Mouse (Mus musculus) monocyte, adult 5-6 weeks (primary cell): ENCODE measurements around the gene Mid1. TPM values are rescaled to one million over a fixed set of nuclear protein-coding genes. Genes with fewer than 3 reads are reported as not detected.

ENCODE experiments used
- ATAC-seq: fragments of 153-309, 156-312 bp; replicated peaks from 2 replicates; pipeline ENCODE4 v1.8.0; 2017; ENCODE audit warnings: mild to moderate bottlenecking; ENCODE audit not compliant: low TSS enrichment, insufficient number of reproducible peaks, severe bottlenecking, poor library complexity, low FRiP score
- total RNA-seq: library from RNA; stranded (forward); fragments of 200-1000, 200-491, 200-594 nt; gene quantifications from 3 replicates; pipeline ENCODE4 v1.2.3, GENCODE M21; 2017

Mid1 gene
- total RNA-seq, 1 experiment from 2014 or later: 1.7 TPM

DNA sequence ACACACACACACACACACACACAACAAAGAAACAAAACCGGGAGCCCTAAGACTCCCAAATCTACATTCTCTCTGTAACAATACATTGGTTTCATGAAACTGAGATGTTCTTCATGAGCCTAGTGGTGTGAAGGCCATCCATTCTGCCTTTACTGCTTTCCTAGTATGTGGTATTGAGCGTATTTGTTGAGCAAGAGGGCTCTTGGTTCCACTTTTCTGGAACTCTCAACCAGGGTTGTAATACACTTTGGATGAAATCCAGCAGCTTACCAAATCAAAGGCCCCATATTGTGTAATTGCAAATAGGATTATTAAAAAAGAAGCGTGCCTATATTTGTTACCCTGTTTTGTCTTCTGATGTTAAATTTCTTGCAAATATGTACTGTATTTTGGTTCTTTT is 122.7 kb downstream of the Mid1 start:
- no peak for ATAC-seq

DNA sequence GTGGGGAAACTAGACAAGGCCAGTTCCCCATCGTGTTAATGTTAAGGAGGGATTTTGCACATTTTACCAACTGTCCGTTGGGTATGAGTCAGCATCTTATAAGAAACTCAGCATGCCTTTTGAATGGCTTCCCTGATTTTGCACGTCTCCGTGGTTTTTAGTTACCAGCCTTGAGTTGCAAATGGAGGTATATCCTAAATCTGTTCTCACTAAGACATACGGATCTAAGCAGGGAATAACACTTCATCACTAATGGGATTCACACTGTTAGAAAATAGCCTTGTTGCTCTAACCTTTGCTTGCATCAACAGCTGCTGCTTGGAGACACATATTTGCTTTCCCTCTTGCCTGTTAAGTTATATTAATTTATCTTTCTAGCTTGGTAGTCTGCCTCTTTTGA is 126.3 kb downstream of the Mid1 start:
- ATAC-seq: no peak

GRCm38 (mm10) chrX:169811783-169812182 is 126.8 kb downstream of the Mid1 start:
- no peak for ATAC-seq

DNA sequence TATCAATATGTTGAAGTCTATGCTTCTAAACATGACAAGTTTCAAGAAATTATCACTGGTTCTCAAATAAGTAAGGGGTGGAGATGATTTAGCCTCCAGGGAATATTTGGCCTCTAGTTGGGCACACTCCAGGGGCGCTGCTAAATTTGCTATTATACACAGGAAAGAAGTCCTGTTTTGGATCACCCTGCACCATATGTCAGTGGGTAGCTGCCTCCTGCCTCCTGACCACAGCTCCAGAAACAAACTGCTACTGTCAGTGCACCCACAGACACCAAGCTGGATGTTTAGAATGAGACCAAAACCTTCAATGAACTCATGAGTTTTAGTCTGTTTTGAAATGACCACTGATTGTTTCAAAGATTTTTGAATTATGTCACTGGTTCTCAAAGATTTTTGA is 128.7 kb downstream of the Mid1 start:
- ATAC-seq: no peak

- ATAC-seq: no peak
Observed at GRCm38 (mm10) chrX:169826947-169827346, 141.9 kb downstream of the Mid1 start.

DNA sequence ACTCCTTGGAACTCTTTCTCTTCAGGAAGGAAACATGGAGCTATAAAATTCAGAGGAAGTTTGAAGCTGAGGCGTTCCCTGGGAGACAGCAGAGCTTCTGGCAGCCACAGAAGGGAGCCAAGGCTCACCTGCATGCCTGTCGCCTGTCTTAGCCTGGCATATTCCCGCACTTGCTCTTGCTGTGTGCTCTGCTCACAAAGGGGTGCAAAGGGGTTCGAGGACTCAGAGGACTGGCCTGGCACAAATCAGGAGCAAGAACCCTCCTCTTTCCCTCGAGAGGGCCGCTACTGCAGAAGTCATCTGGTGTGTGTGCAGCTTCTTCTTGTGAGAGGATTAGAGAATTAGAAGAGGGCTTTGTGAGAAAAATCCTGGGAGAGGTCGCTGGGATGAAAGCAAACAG is 142.7 kb downstream of the Mid1 start:
- no peak for ATAC-seq

DNA sequence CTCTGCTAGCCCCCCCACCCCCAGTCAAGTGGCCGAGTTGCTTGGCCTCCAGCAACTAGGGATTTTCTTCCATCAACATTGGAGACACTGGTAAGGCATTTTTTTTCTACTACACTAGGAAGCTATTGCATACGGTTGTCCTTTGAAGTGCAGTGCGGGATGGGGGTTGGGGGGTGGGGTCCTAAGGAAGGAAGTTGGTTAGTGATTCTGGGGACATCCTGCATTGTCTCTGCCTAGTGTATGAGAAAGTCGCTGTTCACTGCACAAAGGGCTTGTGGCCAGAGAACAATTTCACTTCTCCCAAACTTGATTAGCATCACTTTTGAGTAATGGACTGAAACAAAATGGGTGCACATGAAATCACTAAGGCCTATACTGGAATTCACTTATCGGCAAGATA is 143.1 kb downstream of the Mid1 start:
- no peak for ATAC-seq

DNA sequence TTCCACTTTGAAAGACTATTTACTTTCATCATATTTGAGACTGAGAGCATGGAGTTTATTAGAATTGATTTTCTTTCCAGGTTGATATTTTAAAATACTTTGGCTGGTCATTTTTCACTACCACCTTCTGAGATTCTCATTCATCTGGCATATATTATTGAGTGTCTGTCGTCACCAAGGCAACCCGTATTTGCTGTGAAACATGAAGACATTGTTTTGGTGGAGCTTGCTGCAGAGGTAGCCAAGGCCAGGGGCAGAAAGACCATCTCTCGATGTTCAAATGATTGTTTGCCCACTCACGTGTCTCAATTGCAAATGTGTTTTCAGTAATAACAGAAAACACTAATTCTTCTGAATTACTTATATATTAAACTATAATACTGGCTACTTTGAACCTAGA is 145.1 kb downstream of the Mid1 start:
- ATAC-seq: no peak

DNA sequence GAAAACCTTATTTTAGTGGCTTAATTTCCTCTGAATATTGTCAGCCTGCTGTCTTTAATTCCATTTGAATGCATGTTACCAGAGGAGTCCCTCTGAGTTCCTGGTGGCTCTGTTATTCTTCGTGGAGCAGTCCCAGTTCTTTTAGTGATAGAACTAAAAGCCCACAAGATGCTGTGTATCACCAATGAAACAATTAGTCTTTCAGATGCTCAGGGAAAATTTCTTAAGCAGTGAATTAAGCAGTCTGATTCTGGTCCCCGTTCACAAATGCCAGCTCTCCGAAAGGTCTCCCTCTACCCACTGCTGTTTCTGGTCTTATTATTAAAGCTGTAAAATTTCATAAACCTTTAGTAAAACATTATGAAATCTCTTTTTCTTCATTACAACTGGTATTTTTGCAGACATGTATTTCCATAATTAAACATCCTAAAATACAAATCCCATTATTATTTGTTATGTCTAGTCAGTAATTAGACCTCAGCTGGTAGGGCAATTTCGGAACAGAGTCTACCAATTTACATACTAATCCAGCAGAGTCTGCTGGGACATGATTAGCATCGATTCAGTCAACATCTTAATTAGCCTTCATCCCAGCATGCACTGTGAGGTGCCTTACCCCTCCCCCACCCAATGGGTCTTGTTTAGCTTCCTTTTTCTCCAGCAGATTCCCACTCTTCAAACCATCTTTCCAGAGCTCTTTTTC is 153.1 kb downstream of the Mid1 start:
- no peak for ATAC-seq

DNA sequence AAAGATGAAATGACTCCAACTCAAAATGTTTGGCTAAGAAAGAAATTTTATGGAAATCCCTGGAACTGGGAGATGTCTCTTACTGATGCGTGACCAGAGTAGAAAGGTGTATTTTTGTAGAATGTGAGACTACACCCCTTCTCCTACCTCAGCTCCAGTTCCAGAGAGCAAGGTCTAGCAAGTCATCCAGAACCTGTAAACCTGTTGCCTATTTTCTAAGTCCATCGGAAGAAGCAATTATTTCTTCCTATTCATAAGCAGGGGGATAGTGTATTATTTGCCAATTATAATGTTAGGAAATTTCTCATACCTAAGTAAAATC is 153.6 kb downstream of the Mid1 start:
- no peak for ATAC-seq

DNA sequence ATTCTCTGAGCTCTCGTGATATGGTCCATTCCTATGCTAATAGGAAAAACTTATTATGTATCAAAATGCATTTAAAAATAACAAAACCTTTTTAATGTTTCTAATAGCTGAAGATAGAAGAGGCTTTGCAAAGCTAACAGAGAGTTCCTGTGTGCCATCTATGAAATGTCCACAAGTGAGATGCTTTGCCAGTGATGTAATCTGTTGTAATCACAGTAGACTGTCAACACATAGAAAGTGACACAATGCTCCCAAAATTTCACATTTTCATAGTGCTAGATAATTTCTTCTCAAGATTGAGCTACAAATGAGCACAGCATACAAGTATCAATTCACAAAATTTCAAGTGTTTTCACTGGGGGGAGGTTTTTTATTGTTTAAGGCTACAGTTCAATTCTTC is 158.3 kb downstream of the Mid1 start:
- ATAC-seq: no peak

- no peak for ATAC-seq
Observed at GRCm38 (mm10) chrX:169844150-169844772, 159.3 kb downstream of the Mid1 start.

- ATAC-seq: no peak
Observed at GRCm38 (mm10) chrX:169846187-169846586, 161.2 kb downstream of the Mid1 start.

DNA sequence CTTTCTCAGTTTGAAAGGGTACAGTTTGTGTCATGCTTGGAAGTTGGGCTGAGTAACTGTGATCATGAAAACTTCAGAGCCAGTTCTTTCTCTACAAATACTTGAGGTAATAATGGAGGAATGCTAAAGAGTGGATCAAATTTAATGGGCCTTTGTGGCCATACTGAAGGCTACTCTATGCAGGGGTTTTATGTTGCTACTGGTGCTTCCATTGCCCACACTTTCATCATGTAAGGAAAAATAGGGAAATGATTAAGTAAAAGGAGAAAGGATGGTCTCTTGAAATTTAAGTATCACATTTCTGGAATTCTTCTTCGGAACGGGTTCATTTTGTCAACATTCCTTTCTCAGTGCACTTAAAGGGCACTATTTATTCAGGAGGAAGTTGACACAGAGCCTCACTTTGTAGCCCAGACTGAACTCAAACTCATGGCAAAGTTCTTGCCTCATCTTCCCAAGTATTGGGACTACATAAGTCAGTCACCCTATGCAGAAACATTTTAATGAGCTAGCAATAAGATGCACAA is 176.3 kb downstream of the Mid1 start:
- no peak for ATAC-seq

DNA sequence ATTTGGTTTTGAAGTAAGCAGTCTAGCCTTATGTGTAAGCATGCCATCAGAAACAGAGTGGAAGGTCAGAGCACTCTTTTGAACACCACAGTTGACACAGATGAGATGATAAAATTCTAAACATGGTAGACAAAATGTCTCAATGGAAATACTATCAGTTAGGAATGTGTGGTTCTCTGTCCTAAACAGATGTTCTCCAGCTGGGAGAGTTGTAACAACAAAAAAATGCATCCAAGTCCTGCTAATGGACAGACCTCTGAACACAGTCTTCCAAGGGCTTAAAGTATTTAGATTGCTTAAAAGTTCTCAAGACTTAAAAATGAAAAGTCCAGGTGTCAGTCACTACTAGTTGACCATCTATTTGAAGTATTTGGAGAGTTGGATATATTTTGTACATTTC is 177.4 kb downstream of the Mid1 start:
- ATAC-seq: no peak

DNA sequence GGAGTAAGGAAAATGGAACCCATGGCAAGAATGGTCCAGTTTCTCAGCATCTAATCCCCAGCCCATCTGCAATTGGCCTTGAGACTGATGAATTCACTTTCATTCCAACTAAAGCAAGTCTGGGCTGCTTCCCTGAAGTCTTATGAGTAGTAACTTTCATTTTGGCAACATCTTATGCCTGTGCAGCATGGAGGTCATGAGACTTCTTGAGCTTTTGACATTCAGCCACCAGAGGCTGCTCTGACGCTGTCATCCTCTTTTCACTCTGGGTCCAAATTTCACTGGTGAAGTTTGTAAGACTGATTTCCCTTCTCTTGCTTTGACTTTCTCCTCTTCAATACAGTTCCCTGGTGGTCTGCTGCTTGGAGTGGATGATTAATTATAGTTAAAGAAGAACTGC is 177.8 kb downstream of the Mid1 start:
- no peak for ATAC-seq

- ATAC-seq: no peak
Observed at GRCm38 (mm10) chrX:169863841-169864240, 178.8 kb downstream of the Mid1 start.

GRCm38 (mm10) chrX:169868223-169868622 is 183.2 kb downstream of the Mid1 start:
- no peak for ATAC-seq

DNA sequence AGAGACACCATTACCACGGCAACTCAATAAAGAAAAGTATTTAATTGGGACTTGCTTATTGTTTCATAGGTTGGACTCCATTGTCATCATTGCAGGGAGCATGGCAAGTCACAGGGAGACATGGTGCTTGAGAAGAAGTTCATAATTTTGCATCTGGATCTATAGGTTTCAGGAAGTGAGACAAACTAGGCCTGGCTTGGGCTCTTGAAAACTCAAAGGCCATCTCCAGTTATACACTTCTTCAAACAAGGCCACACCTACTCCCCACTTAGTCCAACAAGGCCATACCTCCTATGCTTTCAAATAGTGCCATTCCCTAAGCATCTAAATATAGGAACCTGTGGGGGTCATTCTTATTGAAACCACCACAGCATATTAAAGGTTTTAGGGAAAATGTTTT is 189.5 kb downstream of the Mid1 start:
- ATAC-seq: no peak

DNA sequence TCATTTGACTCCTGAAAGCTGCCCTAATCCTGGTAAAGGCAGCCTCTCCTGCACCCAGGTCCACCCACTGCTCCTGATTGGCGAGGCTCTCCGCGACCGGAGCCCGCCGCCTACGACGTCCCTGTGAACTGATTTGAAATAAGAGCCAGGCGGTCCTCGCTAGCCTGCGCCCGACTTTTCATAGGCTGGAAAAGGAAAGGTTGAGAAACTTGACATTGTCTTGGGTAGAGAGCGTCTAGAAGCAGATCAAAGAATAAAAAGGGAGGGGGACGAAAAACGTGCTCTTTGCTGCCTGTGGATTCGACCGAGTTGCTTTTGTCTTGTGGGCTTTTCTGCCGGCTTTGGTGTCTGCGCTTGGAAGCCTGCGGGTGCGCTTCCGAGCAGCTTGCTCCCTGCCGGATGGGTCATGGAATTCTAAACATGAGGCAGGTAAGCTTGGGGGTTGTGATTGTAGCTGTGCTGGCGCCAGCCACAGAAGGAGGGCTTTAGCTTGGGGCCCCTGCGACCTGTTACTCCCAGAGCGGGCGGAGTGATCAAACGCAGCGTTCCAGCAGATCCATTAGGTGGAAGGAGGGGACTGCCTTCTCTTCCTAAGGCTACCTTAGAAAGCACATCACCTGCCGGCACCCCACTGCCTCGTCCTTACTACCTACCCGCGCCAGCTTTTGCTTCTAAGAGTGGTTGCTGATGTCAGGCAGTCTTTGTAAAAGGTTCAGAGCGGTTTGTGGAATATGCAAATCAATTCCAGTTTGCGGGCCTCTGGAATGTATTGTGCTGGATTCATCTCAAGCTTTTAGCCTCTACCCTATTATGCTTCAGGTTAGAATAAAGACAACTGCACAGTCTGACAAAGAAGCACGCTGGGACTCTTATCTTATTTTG is 194.7 kb downstream of the Mid1 start:
- ATAC-seq: no peak
